Mouse (Mus musculus): ENCODE data around the gene Ifi206. TPM values are rescaled to one million over a fixed set of nuclear protein-coding genes. Genes with fewer than 3 reads are reported as not detected.
"Not testable (repeated sequence)": the region's sequence is repeated elsewhere in the genome, so short reads cannot be mapped to it uniquely, and the experiment has no call there.

The Ifi206 gene
- total RNA-seq (2021): not detected

DNA sequence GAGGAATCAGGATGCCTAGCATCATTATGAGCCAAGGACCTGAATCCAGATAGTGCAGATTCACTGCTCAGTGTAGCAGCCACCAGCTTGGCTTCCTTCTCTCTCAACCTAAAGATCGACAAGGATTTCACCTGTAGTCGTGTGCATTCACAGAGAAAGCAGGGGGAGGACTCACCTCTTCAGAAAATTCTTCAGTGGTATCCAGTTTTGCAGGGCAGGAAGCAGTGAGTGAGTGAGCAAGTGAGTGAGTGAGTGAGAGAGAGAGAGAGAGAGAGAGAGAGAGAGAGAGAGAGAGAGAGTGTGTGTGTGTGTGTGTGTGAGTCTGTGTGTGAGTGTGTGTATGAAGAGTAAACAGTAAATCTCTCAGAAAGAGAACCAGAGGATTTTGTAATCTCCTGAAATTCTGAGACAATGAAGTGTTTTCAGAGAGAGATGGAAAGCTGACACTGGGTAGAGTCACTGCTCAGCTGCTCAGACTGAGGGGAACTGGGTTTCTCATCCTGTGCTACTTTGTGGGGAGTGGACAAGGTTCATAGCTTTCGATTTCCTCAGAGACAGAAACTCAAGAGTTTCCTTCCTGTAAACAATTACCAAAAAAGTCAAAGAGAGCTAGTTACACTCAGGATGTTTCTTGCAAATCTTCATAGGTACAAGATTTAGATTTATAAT is at the start of gene Ifi206:
TSS of gene Ifi206 (minus strand) at position 230 of the 669 bp plus-strand sequence.
- DNase-seq (ENCODE audit: extremely low spot score in 1 of 2, low spot score in 1 of 2): not testable (repeated sequence)

- DNase-seq (ENCODE audit: extremely low spot score in 1 of 2, low spot score in 1 of 2): not testable (repeated sequence)
Observed at GRCm38 (mm10) chr1:173535791-173536190, 45.0 kb upstream of the Ifi206 start, which contains the start of gene Ifi214. Gene Ifi214, minus strand, starts transcription at chr1:173535957.

DNA sequence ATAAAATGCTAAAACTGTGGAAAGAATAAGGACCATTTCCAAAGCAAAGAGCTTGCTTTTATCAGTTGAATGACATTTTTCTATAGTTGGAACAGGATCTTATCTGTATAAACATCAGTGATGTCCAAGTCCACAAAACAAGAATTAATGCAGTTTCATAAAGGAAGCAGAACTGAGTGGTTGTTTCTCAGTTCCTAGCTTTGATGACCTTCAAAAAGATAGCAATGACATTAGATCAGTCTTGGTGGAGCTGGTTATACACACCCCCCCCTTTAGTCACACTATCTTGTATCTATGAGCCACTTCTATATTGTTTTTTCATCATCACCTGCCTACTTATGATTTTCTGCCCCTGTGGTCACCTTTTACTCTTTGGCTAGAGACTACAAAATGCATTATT is 30.6 kb upstream of the Ifi206 start:
- DNase-seq (ENCODE audit: extremely low spot score in 1 of 2, low spot score in 1 of 2): no peak

GRCm38 (mm10) chr1:173510595-173510994 is 19.8 kb upstream of the Ifi206 start:
- not testable (repeated sequence) for DNase-seq (ENCODE audit: extremely low spot score in 1 of 2, low spot score in 1 of 2)

DNA sequence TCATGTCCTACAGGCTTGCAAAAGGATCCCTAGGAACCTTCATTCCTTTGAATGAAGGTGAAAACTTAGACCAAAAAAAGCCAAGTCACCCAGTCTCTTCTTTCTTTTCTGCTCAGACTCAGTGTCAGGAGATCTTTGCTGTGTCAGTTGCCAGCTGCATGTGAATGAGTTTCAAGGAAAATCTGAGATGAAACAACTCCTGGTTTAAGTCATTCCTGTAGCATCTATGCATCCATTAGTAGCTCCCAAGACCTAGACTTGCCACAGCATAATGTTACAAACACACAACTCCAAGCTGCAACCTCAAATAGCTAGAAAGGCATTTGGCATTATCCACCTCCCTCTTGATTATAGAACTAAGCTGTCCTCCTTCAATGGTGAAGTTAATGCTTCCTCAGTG is 642 bp upstream of the Ifi206 start:
- not testable (repeated sequence) for DNase-seq (ENCODE audit: extremely low spot score in 1 of 2, low spot score in 1 of 2)

DNA sequence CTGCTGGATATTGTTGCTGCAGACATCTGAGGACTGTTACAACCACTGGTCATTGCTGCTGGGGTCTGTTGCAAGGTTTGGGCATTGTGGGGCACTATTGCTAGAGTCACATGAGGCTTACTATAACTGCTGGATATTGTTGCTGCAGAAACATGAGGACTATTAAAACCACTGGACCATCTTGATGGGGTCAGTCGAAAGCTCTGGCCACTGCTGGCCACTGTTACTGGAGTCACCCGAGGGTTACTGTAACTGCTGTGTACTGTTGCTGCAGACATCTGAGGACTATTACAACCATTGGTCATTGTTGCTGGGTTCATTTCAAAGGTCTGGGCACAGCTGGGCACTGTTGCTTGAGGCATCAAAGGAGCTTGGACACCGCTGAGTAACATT is 9.7 kb downstream of the Ifi206 start:
- DNase-seq (ENCODE audit: extremely low spot score in 1 of 2, low spot score in 1 of 2): not testable (repeated sequence)

DNA sequence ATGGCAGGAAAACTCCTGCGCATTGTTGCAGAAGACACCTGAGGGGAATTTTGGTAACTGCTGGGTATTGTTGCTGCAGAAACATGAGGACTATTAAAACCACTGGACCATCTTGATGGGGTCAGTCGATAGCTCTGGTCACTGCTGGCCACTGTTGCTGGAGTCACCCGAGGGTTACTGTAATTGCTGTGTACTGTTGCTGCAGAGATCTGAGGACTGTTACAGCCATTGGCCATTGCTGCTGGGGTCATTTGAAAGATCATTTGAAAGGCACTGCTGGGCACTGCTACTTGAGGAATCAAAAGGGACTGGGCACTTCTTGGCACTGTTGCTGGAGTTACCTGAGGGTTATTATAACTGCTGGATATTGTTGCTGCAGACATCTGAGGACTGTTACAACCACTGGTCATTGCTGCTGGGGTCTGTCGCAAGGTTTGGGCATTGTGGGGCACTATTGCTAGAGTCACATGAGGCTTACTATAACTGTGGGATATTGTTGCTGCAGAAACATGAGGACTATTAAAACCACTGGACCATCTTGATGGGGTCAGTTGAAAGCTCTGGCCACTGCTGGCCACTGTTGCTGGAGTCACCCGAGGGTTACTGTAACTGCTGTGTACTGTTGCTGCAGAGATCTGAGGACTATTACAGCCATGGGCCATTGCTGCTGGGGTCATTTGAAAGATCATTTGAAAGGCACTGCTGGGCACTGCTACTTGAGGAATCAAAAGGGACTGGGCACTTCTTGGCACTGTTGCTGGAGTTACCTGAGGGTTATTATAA is 10.3 kb downstream of the Ifi206 start:
- DNase-seq (ENCODE audit: extremely low spot score in 1 of 2, low spot score in 1 of 2): not testable (repeated sequence)

- no peak for DNase-seq (ENCODE audit: extremely low spot score in 1 of 2, low spot score in 1 of 2)
Observed at GRCm38 (mm10) chr1:173456761-173457160, 34.1 kb downstream of the Ifi206 start.

- DNase-seq (ENCODE audit: extremely low spot score in 1 of 2, low spot score in 1 of 2): no peak
Observed at GRCm38 (mm10) chr1:173456139-173456754, 34.6 kb downstream of the Ifi206 start.

- DNase-seq (ENCODE audit: extremely low spot score in 1 of 2, low spot score in 1 of 2): no peak
Observed at GRCm38 (mm10) chr1:173451665-173452064, 39.2 kb downstream of the Ifi206 start.

DNA sequence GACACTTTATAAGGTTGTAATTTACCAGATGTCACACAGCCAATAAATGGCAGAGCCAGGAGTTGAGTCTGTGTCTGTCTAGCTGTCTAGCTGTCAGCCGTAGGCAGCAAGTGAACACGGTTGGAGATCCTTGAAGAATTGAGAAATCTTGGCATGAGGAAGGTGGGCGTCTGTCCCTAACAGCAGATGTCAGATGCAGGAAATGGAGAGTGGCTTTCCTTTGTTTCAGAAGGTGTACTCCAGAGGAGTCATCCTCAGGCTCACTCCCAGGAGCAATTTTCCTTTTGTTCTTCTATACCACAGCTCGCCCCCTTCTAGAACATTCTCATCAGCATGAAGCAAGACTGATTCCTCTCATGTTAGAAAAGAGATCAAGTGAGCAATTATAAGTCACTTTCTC is 40.2 kb downstream of the Ifi206 start:
- no peak for DNase-seq (ENCODE audit: extremely low spot score in 1 of 2, low spot score in 1 of 2)

GRCm38 (mm10) chr1:173447067-173447466 is 43.8 kb downstream of the Ifi206 start:
- no peak for DNase-seq (ENCODE audit: extremely low spot score in 1 of 2, low spot score in 1 of 2)

GRCm38 (mm10) chr1:173443061-173443460 is 47.8 kb downstream of the Ifi206 start:
- no peak for DNase-seq (ENCODE audit: extremely low spot score in 1 of 2, low spot score in 1 of 2)

DNA sequence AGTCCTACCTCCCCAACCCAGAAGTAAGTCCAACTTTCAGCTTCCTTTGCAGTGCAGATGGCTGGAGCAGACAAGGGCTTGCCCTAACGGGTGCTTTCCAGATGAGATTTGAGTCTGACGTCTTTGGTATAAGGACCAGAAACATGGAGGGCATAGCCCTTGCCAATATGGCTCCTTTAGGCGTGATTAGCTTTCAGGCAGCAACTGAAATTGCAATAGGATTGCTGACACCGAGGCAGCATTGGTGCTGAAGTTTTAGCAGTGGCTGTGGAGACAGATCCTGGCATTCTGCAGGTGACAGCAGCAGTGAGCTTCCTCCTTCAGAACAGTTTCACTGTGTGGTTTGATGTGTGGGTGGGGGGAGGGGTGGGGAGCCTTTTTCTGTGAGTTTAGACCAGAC is 49.6 kb downstream of the Ifi206 start:
- no peak for DNase-seq (ENCODE audit: extremely low spot score in 1 of 2, low spot score in 1 of 2)

DNA sequence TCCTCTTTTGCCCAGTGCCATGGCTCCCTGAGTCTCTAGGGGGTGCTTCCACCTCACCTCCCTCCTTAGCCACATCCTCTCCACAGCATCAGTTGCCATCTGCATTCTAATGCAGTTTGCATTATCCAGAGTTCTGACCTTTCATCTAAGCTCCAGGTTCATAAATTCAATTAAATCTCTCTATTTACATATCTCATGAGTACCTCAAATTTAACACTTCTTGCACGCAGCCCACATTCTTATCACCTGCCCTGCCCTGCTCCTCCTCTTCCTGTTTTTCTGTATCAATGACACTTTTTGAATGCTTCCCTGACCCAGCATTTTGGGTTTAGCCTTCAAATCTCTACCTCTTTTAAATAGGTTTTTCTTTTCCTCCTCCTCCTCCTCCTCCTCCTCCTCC is 50.2 kb downstream of the Ifi206 start:
- DNase-seq (ENCODE audit: extremely low spot score in 1 of 2, low spot score in 1 of 2): no peak

- no peak for DNase-seq (ENCODE audit: extremely low spot score in 1 of 2, low spot score in 1 of 2)
Observed at GRCm38 (mm10) chr1:173437161-173437953, 53.5 kb downstream of the Ifi206 start.

- DNase-seq (ENCODE audit: extremely low spot score in 1 of 2, low spot score in 1 of 2): no peak
Observed at GRCm38 (mm10) chr1:173432411-173432810, 58.4 kb downstream of the Ifi206 start.

- no peak for DNase-seq (ENCODE audit: extremely low spot score in 1 of 2, low spot score in 1 of 2)
Observed at GRCm38 (mm10) chr1:173429995-173430699, 60.7 kb downstream of the Ifi206 start.

GRCm38 (mm10) chr1:173427385-173427784 is 63.5 kb downstream of the Ifi206 start:
- DNase-seq (ENCODE audit: extremely low spot score in 1 of 2, low spot score in 1 of 2): no peak

DNA sequence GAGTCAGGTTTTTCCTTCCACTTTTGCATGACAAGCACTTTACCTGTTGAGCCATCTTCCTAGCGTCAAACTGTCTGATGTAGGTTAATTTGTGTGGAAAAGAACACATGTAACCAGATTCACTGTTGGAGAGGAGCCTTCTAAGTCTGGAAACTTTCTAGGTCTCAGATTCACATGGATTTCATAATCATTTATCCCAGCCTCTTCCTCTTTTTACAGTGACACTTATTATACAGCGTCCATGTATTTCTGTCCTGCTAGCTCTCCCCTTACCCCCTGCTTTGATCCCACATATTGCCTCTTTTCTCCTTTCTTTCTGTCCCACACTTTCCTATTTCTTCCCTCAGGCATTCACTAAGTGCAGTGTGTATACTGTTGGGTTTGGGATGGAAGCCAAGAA is 64.5 kb downstream of the Ifi206 start:
- DNase-seq (ENCODE audit: extremely low spot score in 1 of 2, low spot score in 1 of 2): no peak
